Mouse (Mus musculus) Patski (cell line): ENCODE measurements at regions not wholly inside any gene's neighbourhood (a gene's known extent, or its start where the extent isn't known, plus 50 kb on each side); places are given as distances from the start of the nearest gene placed in this dataset.
"Not testable (repeated sequence)": the region's sequence is repeated elsewhere in the genome, so short reads cannot be mapped to it uniquely, and the experiment has no call there.

ENCODE experiments used
- ATAC-seq: fragments of 100-300 bp; one replicate; pipeline ENCODE4 v1.8.0; 2021
- CTCF ChIA-PET: fragments of 350-600 bp; sonication (Branson Sonifier 250); formaldehyde crosslinking; loops from one replicate; lab custom pipeline; 2022; ENCODE audit warnings: inconsistent platforms; lab: Charles Lee
- POLR2A ChIA-PET: fragments of 350-600 bp; sonication (Branson Sonifier 250); formaldehyde crosslinking; loops from one replicate; lab custom pipeline; 2022; ENCODE audit warnings: antibody characterized with exemption, inconsistent platforms; lab: Charles Lee
- DNase-seq: peaks from one replicate; pipeline ENCODE4 v3.0.0-alpha.2; 2011; ENCODE audit warnings: low read depth, low spot score
- H3K27me3 ChIP-seq: fragments of 371-371 bp; one replicate; pipeline ENCODE4 v1.5.1; 2021
- CTCF ChIP-seq: fragments of 100-300 bp; IDR thresholded peaks from one replicate; pipeline ENCODE4 v1.5.1; 2021
- in situ Hi-C: fragments of 300-500 bp; cut with MboI; formaldehyde crosslinking; loops from 3 replicates; pipeline ENCODE4 v1.11.1; 2018; ENCODE audit warnings: low pct_unique_long_range_greater_than_20kb, mixed read lengths

GRCm38 (mm10) chr1:17545311-17545710, 600.4 kb downstream of the Crisp4 start:
- ChIA-PET POLR2A (no interaction called here), CTCF (no interaction called here)
- TF ChIP-seq CTCF, result no peak
- ATAC-seq (no peak), DNase-seq (no peak)
- H3K27me3 ChIP-seq, result no peaks in the 10 kb centered on the region
- in situ Hi-C loops, result no loop called here

DNA sequence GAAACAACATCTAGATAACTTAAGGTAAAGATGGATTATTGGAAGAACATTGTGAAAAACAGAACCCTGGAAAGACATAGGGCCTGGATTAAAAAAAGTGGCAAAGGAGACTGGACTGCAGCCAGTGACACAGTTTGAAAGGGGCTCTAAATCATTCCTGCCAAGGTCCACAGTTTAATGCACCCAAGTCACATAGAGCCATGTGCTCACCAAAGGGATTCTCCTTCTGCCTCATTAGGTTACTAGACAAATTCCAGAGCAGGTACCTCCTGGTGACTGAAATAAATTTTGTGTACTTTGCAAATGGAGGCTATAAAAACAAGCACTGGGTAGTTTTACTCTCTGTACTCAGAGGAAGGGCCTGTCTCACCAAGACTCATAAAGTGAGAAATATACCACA, 607.5 kb downstream of the Crisp4 start:
- no peak for TF ChIP-seq CTCF
- no peak for DNase-seq
- CTCF ChIA-PET, result no interaction called here
- POLR2A ChIA-PET, result no interaction called here
- in situ Hi-C loops, result no loop called here
- no peak for ATAC-seq
- no peaks in the 10 kb centered on the region for H3K27me3 ChIP-seq

- H3K27me3 ChIP-seq, in situ Hi-C loops, DNase-seq, ATAC-seq, POLR2A ChIA-PET, CTCF ChIA-PET: not testable (repeated sequence)
These were observed 614.4 kb downstream of the Crisp4 start for GRCm38 (mm10) chr1:17531291-17531690.

- POLR2A ChIA-PET, result no interaction called here
- no peak for ATAC-seq
- CTCF ChIA-PET, result no interaction called here
These were observed 625.6 kb downstream of the Crisp4 start for GRCm38 (mm10) chr1:17520118-17520517.

GRCm38 (mm10) chr1:17506125-17507112, 639.3 kb downstream of the Crisp4 start:
- ATAC-seq (no peak), DNase-seq (no peak)
- TF ChIP-seq CTCF, result no peak
- in situ Hi-C loops, result no loop called here
- ChIA-PET CTCF (no interaction called here), POLR2A (no interaction called here)
- peaks cover 8% of the 10 kb centered on the region for H3K27me3 ChIP-seq

More at GRCm38 (mm10) chr1:17520118-17520517, 625.6 kb downstream of the Crisp4 start:
- in situ Hi-C loops, result no loop called here
- no peak for DNase-seq
- H3K27me3 ChIP-seq, result no peaks in the 10 kb centered on the region
- TF ChIP-seq CTCF, result no peak

- no peaks in the 10 kb centered on the region for H3K27me3 ChIP-seq
- DNase-seq (no peak), ATAC-seq (no peak)
- CTCF ChIA-PET, result no interaction called here
- no peak for TF ChIP-seq CTCF
- POLR2A ChIA-PET, result no interaction called here
- in situ Hi-C loops, result no loop called here
These were observed 652.1 kb downstream of the Crisp4 start for GRCm38 (mm10) chr1:17493596-17493995.

- H3K27me3 ChIP-seq, POLR2A ChIA-PET, DNase-seq, in situ Hi-C loops, ATAC-seq, CTCF ChIA-PET: not testable (repeated sequence)
These were observed 655.9 kb downstream of the Crisp4 start for GRCm38 (mm10) chr1:17489854-17490202.

GRCm38 (mm10) chr1:17489192-17489853, 656.4 kb downstream of the Crisp4 start:
- DNase-seq, POLR2A ChIA-PET, in situ Hi-C loops, CTCF ChIA-PET, ATAC-seq, H3K27me3 ChIP-seq: not testable (repeated sequence)

DNA sequence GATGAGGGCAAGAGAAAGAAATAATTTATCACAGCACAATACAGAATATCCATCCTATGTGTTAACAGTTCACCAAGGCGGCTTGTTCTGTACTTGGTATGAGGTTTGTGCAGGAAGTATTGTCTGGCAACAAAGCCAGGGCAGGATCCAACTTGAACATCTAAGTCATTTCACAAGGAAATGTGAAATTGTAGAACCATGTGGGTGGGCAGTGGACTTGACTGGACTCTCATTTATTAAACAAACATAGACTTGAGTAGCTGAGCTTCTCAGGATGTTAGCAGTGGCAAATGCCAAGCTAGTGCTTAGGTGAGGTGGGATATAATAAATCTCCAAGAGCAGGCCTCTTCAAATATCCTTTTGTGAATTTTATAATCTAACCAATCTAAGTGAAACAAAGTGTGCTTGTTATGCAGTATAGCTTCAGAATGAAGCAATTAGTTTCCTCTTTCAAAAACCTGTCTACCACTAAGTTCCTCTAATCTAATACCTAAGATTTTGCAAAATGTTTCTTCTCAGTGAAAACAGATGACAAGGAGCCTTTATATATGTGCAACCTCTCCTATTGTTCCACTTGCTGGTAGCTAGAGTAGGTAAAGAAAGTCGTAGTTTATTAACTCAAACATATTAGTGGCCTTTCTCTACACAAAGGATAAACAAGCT, 694.4 kb downstream of the Crisp4 start:
- in situ Hi-C loops, result no loop called here
- no peak for ATAC-seq

DNA sequence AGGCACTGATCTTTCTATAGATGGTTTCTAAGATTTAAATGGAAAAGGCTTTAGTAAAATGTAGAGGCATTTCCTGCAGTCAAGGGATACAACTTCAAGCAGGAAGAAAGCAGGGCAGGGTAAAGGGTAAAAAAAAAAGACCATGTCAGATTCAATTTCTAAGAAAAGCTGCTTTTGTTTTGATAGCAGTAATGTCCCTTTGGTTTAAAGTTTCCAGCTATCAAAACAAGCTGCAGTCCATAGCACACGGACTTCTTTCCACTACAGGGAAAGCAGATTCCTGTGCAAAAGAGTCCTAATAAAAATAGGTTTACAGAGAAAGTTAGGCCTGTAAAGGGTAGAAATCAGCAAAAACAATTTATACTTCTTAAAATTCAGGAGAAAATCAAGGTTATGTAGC, 695.0 kb downstream of the Crisp4 start:
- ChIA-PET POLR2A (no interaction called here), CTCF (no interaction called here)
- ATAC-seq (no peak), DNase-seq (no peak)
- H3K27me3 ChIP-seq, result no peaks in the 10 kb centered on the region
- in situ Hi-C loops, result no loop called here
- TF ChIP-seq CTCF, result no peak

More for the DNA sequence above, 694.4 kb downstream of the Crisp4 start:
- TF ChIP-seq CTCF, result no peak
- DNase-seq, result no peak
- H3K27me3 ChIP-seq, result no peaks in the 10 kb centered on the region
- POLR2A ChIA-PET, result no interaction called here
- CTCF ChIA-PET, result no interaction called here

DNA sequence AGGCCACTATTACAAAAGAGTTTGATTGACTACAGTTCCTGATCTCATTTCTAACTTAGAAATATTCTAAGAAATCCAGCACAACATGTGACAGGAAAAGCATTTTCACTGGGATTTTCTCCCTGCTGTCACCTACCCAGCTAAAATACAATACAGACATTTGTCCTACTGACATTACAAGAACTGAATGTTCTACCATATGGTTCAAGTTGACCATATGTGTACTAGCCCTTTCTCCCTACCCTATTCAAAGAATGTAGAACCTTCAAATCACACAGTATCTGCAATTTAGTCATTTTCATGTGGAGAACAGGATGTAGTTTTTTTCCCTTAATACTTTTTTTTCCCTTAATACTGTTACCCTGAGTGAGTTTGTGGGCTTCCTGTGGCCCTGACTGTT, 695.4 kb downstream of the Crisp4 start:
- TF ChIP-seq CTCF, result no peak
- POLR2A ChIA-PET, result no interaction called here
- DNase-seq (no peak), ATAC-seq (no peak)
- H3K27me3 ChIP-seq, result no peaks in the 10 kb centered on the region
- CTCF ChIA-PET, result no interaction called here
- in situ Hi-C loops, result no loop called here
